Mouse (Mus musculus) colon, adult 2 months (tissue): ENCODE results near the gene Tmem184a. TPM values are rescaled to one million over a fixed set of nuclear protein-coding genes. Genes with fewer than 3 reads are reported as not detected.

Experiments
- polyA plus RNA-seq: library from polyadenylated mRNA; depleted of rRNA; stranded (reverse); fragments of >200 nt; gene quantifications from 2 replicates; pipeline ENCODE4 v1.2.3, GENCODE M21; 2012; rRNA removed

Gene Tmem184a
- 89.2 and 132 TPM in 2 replicates for polyA plus RNA-seq

GRCm38 (mm10) chr5:139819538-139820181 lies at the start of gene Tmem184a:
Gene Tmem184a (minus strand): TSS chr5:139819917.

GRCm38 (mm10) chr5:139826357-139827055 lies 6.8 kb upstream of the Tmem184a start, which contains the start of the genes Gm26938 and Psmg3:
Gene Gm26938 (minus strand): TSS chr5:139826407.
Gene Psmg3 (minus strand): TSS chr5:139826885.

GRCm38 (mm10) chr5:139791227-139792158 lies 28.2 kb downstream of the Tmem184a start, which contains the start of gene Mafk:
Gene Mafk (plus strand): TSS chr5:139791513.

GRCm38 (mm10) chr5:139775216-139775926 lies 44.3 kb downstream of the Tmem184a start, which contains the start of gene Ints1:
Gene Ints1 (minus strand): TSS chr5:139775674.

Other genes starting within 250 kb of the Tmem184a start
- 16.0 and 17.5 TPM in 2 replicates for gene Micall2, start 83.6 kb downstream of the Tmem184a start, polyA plus RNA-seq
- gene Ints1, start 44.2 kb downstream of the Tmem184a start, polyA plus RNA-seq: 57.8 and 61.7 TPM in 2 replicates
- 50.4 and 53.4 TPM in 2 replicates for gene Mafk, start 28.4 kb downstream of the Tmem184a start, polyA plus RNA-seq
- gene Gm26938, start 6.5 kb upstream of the Tmem184a start, polyA plus RNA-seq: 0.33 TPM in 1 of 2 replicates, not detected in the other
- gene Psmg3, start 7.0 kb upstream of the Tmem184a start, polyA plus RNA-seq: 22.8 and 26.1 TPM in 2 replicates
- gene Elfn1, start 88.0 kb upstream of the Tmem184a start, polyA plus RNA-seq: 0.23 and 0.30 TPM in 2 replicates